Mouse (Mus musculus) MEL-GATA-1-ER (cell line): ENCODE data around the gene Zfp775.

Experiments
- DNase-seq: peaks from one replicate; pipeline ENCODE4 v3.0.0-alpha.2; 2012; ENCODE audit warnings: low read depth; ENCODE audit errors: extremely low read depth

Zfp775 gene

GRCm38 (mm10) chr6:48669446-48669969 is 67.6 kb downstream of the Zfp775 start:
- DNase-seq = no peak
